Mouse (Mus musculus): ENCODE data around the gene Olfr395.
"Not testable (repeated sequence)": the region's sequence is repeated elsewhere in the genome, so short reads cannot be mapped to it uniquely, and the experiment has no call there.

The Olfr395 gene

GRCm38 (mm10) chr11:73909199-73909598 is at the start of gene Olfr395:
Gene Olfr395, minus strand, starts transcription at chr11:73909299.
- DNase-seq (ENCODE audit: low spot score) = not testable (repeated sequence)

- DNase-seq (ENCODE audit: low spot score) = no peak
Measured at GRCm38 (mm10) chr11:73936377-73936776, 27.3 kb upstream of the Olfr395 start, which contains the start of gene Olfr23. Gene Olfr23, plus strand, starts transcription at chr11:73936677.

- DNase-seq (ENCODE audit: low spot score) = no peak
Measured at GRCm38 (mm10) chr11:73890671-73891070, 18.4 kb downstream of the Olfr395 start, which contains the start of gene Olfr394. Gene Olfr394, minus strand, starts transcription at chr11:73890771.

Data from yolk sac, embryonic 10.5 days (tissue).